Mouse (Mus musculus): ENCODE measurements around the gene Rragd. TPM values are rescaled to one million over a fixed set of nuclear protein-coding genes. Genes with fewer than 3 reads are reported as not detected.
A peak's percentile ranks its signal among the peaks of the same experiment; 100 is the strongest.
"Not testable (repeated sequence)": the region's sequence is repeated elsewhere in the genome, so short reads cannot be mapped to it uniquely, and the experiment has no call there.

Rragd gene
- polyA plus RNA-seq, 1 experiment, result 9.7 TPM

DNA sequence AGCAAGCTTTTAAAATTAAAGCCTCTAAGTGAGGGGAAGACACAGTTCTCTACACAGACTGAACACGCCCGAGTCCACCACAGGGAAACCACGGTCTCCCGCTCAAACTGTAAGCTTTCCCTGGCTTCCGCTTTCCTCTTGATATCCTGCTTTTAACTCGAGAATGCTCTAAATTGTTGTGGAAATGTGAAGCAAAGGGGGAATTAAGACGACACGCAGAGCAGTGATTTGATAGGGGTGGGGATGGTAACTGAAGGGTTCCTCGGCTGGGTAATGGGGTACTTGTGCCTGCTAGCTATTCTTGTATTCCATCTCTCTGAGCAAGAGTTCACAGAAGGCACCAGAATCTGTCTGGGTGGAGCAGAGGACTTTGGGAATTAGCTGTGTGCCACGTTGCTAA lies 34.1 kb upstream of the Rragd start:
- Histone ChIP-seq H3K4me3 (ENCODE audit: control insufficient read depth, insufficient read depth, low read length) (no peak overlapping the region), H3K36me3 (ENCODE audit: control insufficient read depth, insufficient read depth, low read length) (no peaks in the 10 kb centered on the region), H3K27me3 (ENCODE audit: control insufficient read depth, insufficient read depth, low read length) (no peaks in the 10 kb centered on the region; the same call in 1 of the 2 replicates), H3K4me1 (replicated peaks; ENCODE audit: control insufficient read depth, insufficient read depth, low read length) (peaks cover 9% of the 10 kb centered on the region), H3K27ac (ENCODE audit: control insufficient read depth, insufficient read depth, low read length) (no peak overlapping the region)
- no peak for TF ChIP-seq CTCF (IDR thresholded peaks at IDR 0.05; ENCODE audit: borderline replicate concordance, control insufficient read depth, extremely low read depth, insufficient read depth, low read length, poor library complexity)
- no peak for TF ChIP-seq POLR2A (IDR thresholded peaks at IDR 0.05; ENCODE audit: control insufficient read depth, extremely low read depth, insufficient read depth, low read length, poor library complexity)
- DNase-seq, result no peak
- 31% methylated on average over 10 of the region's 10 CpGs for WGBS

DNA sequence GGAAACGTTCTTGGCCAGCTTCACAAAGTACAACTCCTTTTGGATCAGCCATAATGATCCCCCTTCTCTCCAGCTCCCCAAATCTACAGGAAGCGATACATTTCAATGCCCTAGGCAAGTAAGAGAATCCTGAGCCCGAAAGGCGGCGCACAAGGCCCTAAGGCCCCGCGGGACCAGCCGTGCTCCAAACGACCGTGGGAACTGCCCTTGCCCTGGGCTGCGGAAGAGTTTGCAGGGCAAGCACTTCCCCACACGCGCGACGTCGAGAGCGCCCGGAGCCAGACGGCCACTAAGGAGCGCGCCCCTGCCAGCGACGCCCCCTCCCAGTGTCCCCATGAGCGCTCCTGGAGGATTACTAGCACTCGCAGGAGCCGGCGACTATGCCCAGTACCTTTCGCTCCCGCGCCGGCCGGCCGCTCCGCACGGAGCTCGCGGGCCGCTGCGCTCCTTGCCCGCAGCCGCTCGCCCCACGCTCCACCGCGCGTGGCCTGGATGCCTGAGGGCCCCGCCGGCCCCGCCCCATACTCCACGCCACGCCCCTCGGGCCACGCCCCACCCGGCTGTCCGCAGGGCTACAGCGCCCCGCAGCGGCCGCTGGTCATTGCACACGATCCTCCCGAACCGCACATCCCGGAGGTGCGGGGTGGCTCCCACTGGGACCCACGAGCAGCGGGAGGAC lies 32.3 kb upstream of the Rragd start, which contains the start of gene Ankrd6:
Ankrd6 (minus strand) TSS at position 486 of the 679 bp plus-strand sequence.
- H3K4me1 ChIP-seq (replicated peaks; ENCODE audit: control insufficient read depth, insufficient read depth, low read length), result peaks cover 9% of the 10 kb centered on the region
- H3K27me3 ChIP-seq (ENCODE audit: control insufficient read depth, insufficient read depth, low read length), result no peaks in the 10 kb centered on the region; the same call in 1 of the 2 replicates
- peak within 1 kb of the TSS; percentile 56 for H3K4me3 ChIP-seq (ENCODE audit: control insufficient read depth, insufficient read depth, low read length)
- H3K27ac ChIP-seq (ENCODE audit: control insufficient read depth, insufficient read depth, low read length), result no peak within 1 kb of the TSS
- WGBS, result 1% methylated on average over 66 of the region's 66 CpGs
- no peaks in the 10 kb centered on the region for H3K36me3 ChIP-seq (ENCODE audit: control insufficient read depth, insufficient read depth, low read length)
- peak; percentile 97 for TF ChIP-seq CTCF (IDR thresholded peaks at IDR 0.05; ENCODE audit: borderline replicate concordance, control insufficient read depth, extremely low read depth, insufficient read depth, low read length, poor library complexity)
- TF ChIP-seq POLR2A (IDR thresholded peaks at IDR 0.05; ENCODE audit: control insufficient read depth, extremely low read depth, insufficient read depth, low read length, poor library complexity), result 0 out of 2 replicates have a peak, but pooled peaks have one; percentile 27
- DNase-seq, result peak; percentile 80

DNA sequence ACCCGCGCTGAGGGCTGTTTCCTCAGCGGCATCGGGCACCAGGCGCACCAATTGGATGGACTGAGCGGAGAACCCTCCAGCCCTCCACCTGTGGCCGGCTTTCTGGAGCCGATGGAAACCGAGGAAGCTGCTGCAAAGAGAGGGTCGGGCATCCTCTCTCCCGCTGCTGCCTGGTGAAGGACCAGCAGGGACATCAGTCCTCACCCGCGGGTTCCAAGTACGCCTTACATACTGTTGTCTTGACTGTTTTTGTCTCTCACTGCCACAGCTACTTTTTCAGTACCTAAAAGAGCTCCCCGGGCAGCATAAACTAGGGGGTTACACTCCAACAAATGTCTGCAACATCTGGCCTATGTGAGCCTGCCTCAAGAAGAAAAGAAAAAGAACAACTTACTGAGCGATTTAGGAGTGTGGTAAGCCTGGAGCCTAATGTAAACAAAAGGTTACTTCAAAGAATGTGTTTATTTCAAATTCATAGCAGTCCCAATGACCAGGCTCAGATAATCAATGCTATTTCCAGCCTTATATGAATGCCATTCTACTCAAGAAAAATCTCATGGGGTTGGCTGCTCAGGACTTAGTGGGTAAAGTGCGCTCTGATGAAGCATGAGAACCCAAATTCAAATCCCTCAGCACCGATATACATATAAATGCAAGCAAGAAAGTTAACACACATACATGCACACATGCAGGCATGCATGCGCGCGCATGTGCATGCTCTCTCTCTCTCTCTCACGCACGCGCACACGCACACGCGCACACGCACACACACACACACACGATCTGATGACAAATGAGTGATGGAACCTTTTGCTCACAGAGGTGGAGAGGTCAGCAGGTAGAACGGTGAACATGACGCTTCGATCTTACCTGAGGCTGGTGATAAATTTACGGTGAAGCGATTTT lies 31.5 kb upstream of the Rragd start:
- no peak for DNase-seq
- TF ChIP-seq CTCF (IDR thresholded peaks at IDR 0.05; ENCODE audit: borderline replicate concordance, control insufficient read depth, extremely low read depth, insufficient read depth, low read length, poor library complexity) (no peak), POLR2A (IDR thresholded peaks at IDR 0.05; ENCODE audit: control insufficient read depth, extremely low read depth, insufficient read depth, low read length, poor library complexity) (no peak)
- H3K27ac ChIP-seq (ENCODE audit: control insufficient read depth, insufficient read depth, low read length), result no peak overlapping the region
- no peaks in the 10 kb centered on the region for H3K36me3 ChIP-seq (ENCODE audit: control insufficient read depth, insufficient read depth, low read length)
- WGBS, result 9% methylated on average over 34 of the region's 34 CpGs
- H3K4me1 ChIP-seq (replicated peaks; ENCODE audit: control insufficient read depth, insufficient read depth, low read length), result peaks cover 9% of the 10 kb centered on the region
- peak overlapping the region; percentile 23 for H3K4me3 ChIP-seq (ENCODE audit: control insufficient read depth, insufficient read depth, low read length)
- no peaks in the 10 kb centered on the region; the same call in 1 of the 2 replicates for H3K27me3 ChIP-seq (ENCODE audit: control insufficient read depth, insufficient read depth, low read length)

DNA sequence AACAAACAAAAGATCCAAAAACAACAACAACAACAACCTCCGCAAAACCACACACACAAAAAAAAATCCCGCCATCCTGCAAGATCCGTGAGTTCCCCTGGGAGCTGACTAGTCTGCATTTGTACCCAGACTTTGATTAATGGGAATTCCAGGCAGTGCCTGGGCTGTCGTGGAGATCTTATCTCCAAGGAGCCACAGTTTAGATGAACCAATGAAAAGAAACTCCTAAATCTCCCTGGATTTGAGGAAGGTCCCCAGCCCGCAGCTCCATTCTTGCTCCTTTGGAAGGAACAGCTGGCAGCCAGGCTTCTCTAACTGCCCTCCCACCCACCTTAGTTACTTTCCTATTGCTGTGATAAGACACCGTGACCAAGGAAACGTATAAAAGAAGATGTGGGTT lies 30.2 kb upstream of the Rragd start:
- no peak for DNase-seq
- TF ChIP-seq CTCF (IDR thresholded peaks at IDR 0.05; ENCODE audit: borderline replicate concordance, control insufficient read depth, extremely low read depth, insufficient read depth, low read length, poor library complexity) (no peak), POLR2A (IDR thresholded peaks at IDR 0.05; ENCODE audit: control insufficient read depth, extremely low read depth, insufficient read depth, low read length, poor library complexity) (no peak)
- no peaks in the 10 kb centered on the region; the same call in 1 of the 2 replicates for H3K27me3 ChIP-seq (ENCODE audit: control insufficient read depth, insufficient read depth, low read length)
- peaks cover 9% of the 10 kb centered on the region for H3K4me1 ChIP-seq (replicated peaks; ENCODE audit: control insufficient read depth, insufficient read depth, low read length)
- no peak overlapping the region for H3K4me3 ChIP-seq (ENCODE audit: control insufficient read depth, insufficient read depth, low read length)
- WGBS, result 53% methylated on average over 7 of the region's 7 CpGs
- H3K27ac ChIP-seq (ENCODE audit: control insufficient read depth, insufficient read depth, low read length), result no peak overlapping the region
- H3K36me3 ChIP-seq (ENCODE audit: control insufficient read depth, insufficient read depth, low read length), result no peaks in the 10 kb centered on the region

GRCm38 (mm10) chr4:32956423-32956822 lies 26.4 kb upstream of the Rragd start:
- H3K4me3 ChIP-seq (ENCODE audit: control insufficient read depth, insufficient read depth, low read length), result no peak overlapping the region
- no peak overlapping the region for H3K27ac ChIP-seq (ENCODE audit: control insufficient read depth, insufficient read depth, low read length)
- H3K36me3 ChIP-seq (ENCODE audit: control insufficient read depth, insufficient read depth, low read length), result no peaks in the 10 kb centered on the region
- no peak for DNase-seq
- H3K4me1 ChIP-seq (replicated peaks; ENCODE audit: control insufficient read depth, insufficient read depth, low read length), result no peaks in the 10 kb centered on the region
- WGBS, result 82% methylated on average over 2 of the region's 2 CpGs
- H3K27me3 ChIP-seq (ENCODE audit: control insufficient read depth, insufficient read depth, low read length), result no peaks in the 10 kb centered on the region; the same call in 1 of the 2 replicates
- TF ChIP-seq CTCF (IDR thresholded peaks at IDR 0.05; ENCODE audit: borderline replicate concordance, control insufficient read depth, extremely low read depth, insufficient read depth, low read length, poor library complexity) (no peak), POLR2A (IDR thresholded peaks at IDR 0.05; ENCODE audit: control insufficient read depth, extremely low read depth, insufficient read depth, low read length, poor library complexity) (no peak)

- H3K36me3 ChIP-seq (ENCODE audit: control insufficient read depth, insufficient read depth, low read length), result no peaks in the 10 kb centered on the region
- no peaks in the 10 kb centered on the region for H3K27me3 ChIP-seq (ENCODE audit: control insufficient read depth, insufficient read depth, low read length)
- no peak for DNase-seq
- TF ChIP-seq POLR2A (IDR thresholded peaks at IDR 0.05; ENCODE audit: control insufficient read depth, extremely low read depth, insufficient read depth, low read length, poor library complexity) (no peak), CTCF (IDR thresholded peaks at IDR 0.05; ENCODE audit: borderline replicate concordance, control insufficient read depth, extremely low read depth, insufficient read depth, low read length, poor library complexity) (no peak)
- WGBS, result 86% methylated on average over 3 of the region's 3 CpGs
- H3K27ac ChIP-seq (ENCODE audit: control insufficient read depth, insufficient read depth, low read length), result no peak overlapping the region
- H3K4me3 ChIP-seq (ENCODE audit: control insufficient read depth, insufficient read depth, low read length), result no peak overlapping the region
- H3K4me1 ChIP-seq (replicated peaks; ENCODE audit: control insufficient read depth, insufficient read depth, low read length), result no peaks in the 10 kb centered on the region
Observed at GRCm38 (mm10) chr4:32961394-32961793, 21.4 kb upstream of the Rragd start.

DNA sequence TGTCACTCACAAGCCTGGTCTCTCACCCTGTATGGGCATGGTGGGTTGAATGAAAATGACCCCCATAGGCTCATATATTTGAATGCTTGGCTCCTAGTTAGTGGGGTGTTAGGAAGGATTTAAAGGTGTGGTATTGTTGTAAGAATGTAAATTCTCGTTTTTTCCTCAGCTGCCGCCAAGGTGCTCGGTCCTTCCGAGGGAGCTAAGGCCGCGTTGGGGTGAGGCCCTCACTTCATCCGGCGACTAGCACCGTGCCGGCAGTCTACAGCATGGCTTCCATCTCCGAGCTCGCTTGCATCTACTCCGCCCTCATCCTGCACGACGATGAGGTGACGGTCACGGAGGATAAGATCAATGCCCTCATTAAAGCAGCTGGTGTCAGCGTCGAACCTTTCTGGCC lies 18.2 kb upstream of the Rragd start:
- H3K27me3 ChIP-seq (ENCODE audit: control insufficient read depth, insufficient read depth, low read length); H3K36me3 ChIP-seq (ENCODE audit: control insufficient read depth, insufficient read depth, low read length); H3K4me1 ChIP-seq (replicated peaks; ENCODE audit: control insufficient read depth, insufficient read depth, low read length); H3K4me3 ChIP-seq (ENCODE audit: control insufficient read depth, insufficient read depth, low read length); H3K27ac ChIP-seq (ENCODE audit: control insufficient read depth, insufficient read depth, low read length); DNase-seq: not testable (repeated sequence)
- WGBS, result 95% methylated on average over 19 of the region's 19 CpGs

All from thymus, adult 2 months (tissue).